Mouse (Mus musculus) brain, embryonic 14.5 days (tissue): ENCODE measurements around the gene Bcar3.

Experiments
- CTCF ChIP-seq: fragments of 200-500 bp; IDR thresholded peaks from 2 replicates; pipeline ENCODE4 v1.5.1; 2012; ENCODE audit warnings: inconsistent platforms, mild to moderate bottlenecking, moderate library complexity, borderline replicate concordance; ENCODE audit not compliant: insufficient read depth, insufficient read length; ENCODE audit errors: extremely low read depth
- POLR2A ChIP-seq: fragments of 200-500 bp; IDR thresholded peaks from 2 replicates; pipeline ENCODE4 v1.6.1; 2012; ENCODE audit warnings: mild to moderate bottlenecking, inconsistent platforms, borderline replicate concordance; ENCODE audit not compliant: poor library complexity, insufficient read depth, insufficient read length, severe bottlenecking; ENCODE audit errors: extremely low read depth

GRCm38 (mm10) chr3:122376412-122376831, 82.5 kb downstream of the Bcar3 start:
- TF ChIP-seq CTCF (no peak), POLR2A (no peak)
